Mouse (Mus musculus): Measurements from ENCODE around the gene Mta1.
A peak's percentile ranks its signal among the peaks of the same experiment; 100 is the strongest.

Mta1 gene

DNA sequence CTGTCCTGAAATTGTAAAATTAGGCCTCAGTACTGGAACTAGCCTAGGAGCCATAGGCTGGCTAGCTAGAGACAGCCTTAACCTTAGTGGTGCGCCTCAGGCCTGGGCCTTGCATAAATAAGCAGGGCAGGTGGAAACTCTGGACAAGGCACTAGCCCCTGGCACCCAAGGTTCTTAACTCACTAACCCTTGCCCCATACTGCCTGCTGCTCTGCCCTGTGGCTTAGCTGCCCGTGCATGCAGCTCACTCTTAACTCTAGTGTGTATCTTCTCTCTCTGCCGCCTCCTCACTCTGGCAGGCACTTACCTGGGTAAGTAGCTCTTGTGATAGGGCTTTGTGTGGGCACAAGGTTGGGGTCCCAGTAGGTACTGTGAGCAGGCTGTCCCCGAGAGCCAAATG lies 36.4 kb downstream of the Mta1 start:
- no peak for DNase-seq (ENCODE audit: low read depth)

DNA sequence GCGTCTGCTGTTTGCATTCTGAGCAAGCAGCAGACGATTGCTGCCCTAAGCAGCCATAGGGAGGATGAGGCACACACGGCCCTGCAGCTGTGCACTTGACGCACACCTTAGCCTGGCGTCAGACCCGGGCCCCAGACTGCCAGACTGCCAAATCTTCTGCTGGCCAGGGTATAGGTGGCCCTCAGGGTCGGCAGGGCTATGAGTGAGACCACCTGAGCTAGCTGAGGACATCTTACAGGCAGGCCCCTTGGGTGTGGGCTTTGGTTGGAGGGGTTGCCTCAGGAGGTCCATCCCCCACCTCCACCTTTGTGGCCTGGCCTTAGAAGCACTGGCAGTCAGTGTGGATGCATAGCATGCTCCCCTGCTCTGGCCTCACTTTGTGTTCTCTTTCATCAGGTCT lies 37.3 kb downstream of the Mta1 start:
- DNase-seq (ENCODE audit: low read depth) = no peak

DNA sequence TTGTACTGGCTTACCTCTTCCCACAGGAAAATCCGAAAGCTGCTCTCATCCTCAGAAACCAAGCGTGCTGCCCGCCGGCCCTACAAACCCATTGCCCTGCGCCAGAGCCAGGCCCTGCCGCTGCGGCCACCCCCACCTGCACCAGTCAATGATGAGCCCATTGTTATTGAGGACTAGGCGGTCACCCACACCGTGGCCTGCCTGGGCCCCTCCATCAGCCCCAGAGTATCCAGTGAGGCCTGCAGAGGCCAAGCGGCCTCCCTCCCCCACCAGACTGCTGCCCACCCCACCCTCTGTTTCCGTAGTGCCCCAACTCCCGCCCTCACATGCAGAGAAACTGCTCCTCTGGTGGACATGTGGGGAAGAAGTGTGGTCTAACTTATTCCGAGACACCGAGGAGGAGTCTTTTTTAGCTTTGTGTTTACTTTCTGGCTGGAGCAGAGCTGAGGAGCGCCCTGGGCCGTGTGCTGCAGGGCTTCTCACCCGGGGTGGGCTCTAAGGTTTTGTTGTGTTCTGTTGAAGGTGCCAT lies 38.5 kb downstream of the Mta1 start:
- DNase-seq (ENCODE audit: low read depth) = no peak

DNA sequence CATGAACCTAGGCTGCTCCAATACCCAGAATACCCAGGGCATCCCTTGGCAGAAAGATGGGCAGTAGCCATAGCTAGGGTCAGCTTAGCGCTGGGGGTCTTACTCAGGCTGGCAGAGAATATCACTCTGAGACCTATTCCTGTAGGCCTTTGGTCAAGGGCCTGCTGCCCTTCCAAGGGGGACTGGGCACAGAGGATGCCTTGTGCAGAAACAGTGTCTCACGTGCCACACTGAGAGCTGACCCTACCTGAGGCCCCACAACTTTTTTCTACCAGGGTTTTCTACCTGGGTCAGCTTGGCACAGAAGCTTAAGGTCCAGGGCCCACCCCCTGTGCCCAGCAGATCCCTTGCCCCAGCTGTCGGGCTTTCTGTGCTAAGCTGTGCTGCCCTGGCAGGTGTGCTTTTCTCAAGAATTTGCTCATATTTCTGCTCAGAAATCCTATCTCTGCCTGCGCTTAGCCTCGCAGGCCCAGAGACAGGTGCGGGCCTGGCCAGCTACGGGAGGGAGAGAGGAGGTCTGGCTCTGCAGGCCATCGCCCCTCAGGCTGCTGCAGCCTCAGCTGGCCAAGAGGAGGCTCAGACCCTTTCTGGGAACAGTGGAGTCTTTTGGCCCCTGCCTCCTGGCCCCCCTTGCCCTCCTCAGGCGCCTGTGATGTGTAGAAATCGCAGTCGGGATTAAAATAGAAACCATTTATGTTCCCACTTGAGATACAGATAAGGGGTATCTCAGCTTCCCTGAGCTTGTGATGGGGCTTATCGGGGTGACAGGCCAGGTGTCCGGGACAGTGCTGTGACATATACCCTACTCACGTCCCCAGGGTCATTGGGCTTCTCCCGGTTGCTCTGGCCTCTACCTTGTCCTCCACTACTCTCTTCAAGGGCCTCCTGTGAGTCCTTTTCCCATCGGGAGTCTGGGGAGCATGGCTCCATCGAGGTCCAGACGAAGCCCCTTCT lies 39.5 kb downstream of the Mta1 start:
- no peak for DNase-seq (ENCODE audit: low read depth)

DNA sequence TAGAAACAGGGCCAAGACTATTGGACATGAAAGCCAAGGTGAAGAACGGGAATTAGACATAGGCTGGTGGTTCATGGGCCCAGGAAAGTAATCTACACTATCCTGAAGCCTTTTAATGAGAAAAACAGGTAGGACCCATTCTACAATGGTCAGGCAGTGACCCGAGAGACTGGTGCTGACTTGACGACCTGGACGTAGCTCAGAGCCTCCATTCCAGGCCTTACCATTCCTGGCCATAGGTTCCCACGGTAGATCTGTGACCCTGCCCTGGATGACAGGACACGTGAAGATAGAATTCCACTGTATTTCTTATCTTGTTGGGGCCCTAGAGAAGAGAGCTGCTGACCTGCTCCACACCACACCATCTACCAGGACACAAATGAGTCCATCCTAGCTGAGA lies 40.2 kb downstream of the Mta1 start:
- no peak for DNase-seq (ENCODE audit: low read depth)

DNA sequence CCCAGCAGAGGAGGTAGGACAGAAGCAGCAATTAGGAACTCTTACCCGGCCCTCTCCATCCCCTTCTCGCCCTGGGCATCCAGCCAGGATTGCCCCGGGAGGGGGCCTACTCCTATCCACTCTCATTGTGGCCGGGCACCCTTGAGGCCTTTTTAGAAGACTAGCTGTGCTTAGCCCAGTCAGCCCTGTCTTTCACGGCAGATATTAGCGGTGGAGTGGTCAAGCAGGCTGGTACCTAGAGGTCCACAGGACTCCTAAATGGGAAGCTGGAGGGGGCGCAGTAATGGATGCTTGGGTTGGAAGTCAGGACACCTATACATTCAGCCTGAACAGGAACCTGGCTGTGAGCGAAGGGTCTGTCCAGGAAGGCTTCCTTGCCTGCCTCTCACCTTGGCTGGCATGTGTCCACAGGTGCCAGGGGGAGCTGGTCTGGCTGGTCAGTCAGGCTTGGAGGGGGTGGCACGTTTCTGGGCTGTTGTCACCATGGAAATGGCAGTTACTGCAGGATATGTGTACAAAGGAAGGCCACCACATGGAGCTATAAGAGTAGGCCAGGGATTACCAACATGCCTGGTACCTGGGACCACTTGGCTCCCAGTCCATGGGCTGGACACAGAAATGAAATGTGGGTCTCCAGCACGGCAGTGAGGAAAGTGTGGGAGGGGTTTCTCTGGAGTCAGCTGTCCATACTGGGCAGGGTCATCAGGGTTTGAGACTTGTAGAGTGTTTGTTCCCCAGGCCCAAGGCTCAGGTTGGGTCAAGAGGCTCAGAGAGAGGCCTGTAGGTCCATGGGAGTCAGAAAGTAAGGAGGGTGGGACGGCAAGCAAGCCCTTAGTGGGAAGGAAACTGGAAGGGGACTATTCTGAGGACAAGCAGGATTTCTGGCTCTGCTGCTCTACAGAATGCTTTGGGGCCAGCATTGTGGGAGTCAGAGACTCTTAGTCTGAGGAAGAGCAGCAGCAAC lies 41.1 kb downstream of the Mta1 start:
- DNase-seq (ENCODE audit: low read depth) = peak; percentile 23

DNA sequence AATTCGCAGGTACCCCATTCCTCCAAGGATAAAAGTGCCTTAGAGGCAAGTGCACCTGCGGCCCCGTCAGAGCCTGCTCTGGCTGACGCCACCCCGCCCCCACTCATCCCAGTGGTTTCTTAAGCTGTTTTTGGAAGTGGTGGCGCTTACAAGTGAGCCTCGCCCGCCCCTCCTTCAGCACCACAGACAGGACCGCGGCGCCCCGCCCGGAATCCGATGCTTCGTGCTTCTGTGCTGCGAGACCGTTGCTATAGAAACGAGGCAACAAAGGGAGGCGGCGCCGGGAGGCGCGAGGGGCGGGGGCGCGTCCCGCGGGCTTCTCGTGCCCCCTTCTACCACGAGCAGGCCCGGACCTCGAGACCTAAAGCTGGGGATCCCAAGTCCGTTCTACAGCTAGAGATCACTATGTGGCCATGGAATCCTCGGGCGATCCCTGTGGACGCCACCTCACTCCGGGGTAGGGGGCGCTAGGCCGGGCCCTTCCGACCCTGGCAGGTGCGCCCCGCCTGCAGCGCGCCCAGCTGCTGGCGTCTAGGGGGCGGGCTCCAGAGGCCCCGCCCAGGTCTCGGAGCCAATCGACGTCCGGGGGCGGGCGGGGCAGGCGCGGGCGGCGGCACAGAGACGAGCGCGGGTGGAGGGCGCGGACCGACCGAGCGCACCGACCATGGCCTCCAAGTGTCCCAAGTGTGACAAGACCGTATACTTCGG lies 42.0 kb downstream of the Mta1 start, which contains the start of gene Crip2:
Crip2 (plus strand) TSS at position 329 of the 708 bp plus-strand sequence.
- peak; percentile 95 for DNase-seq (ENCODE audit: low read depth)

DNA sequence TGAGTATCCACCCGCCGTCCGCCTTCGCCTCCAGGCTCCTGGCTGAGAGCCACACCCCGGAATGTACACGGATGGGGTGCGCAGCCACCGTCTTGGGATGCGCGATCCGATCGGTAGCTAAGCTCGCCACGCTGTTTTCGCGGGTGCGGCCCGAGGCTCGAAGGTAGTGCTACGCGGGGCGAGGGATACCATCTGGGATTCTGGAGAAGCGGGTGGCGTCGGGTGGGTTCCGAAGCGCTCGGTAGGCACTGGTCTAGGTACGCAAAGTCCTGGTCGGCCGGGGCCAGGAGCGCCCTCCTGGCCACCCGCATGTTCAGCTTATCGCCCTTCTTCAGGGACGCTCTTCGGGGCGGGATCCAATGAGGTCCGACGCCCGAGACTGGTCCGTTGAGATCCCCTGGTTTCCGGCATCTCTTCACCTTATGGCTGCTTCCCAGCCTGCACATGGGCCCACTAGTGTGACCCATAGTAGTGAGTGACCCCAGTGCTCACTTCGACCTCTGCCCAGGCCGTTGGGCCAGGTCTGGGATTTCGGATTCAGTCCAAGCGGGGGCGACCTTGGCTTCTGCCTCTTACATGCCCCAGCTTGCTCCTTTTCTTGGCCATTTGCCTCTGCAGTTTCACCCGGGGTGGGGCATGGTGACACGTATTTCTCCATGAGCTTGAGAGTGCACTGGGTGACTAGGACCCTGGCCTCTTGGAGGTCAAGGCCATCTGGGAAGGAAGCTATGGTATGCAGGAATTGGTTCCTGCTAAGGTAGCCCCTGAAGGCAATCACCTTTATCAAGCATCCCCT lies 42.7 kb downstream of the Mta1 start:
- DNase-seq (ENCODE audit: low read depth) = peak; percentile 47

DNA sequence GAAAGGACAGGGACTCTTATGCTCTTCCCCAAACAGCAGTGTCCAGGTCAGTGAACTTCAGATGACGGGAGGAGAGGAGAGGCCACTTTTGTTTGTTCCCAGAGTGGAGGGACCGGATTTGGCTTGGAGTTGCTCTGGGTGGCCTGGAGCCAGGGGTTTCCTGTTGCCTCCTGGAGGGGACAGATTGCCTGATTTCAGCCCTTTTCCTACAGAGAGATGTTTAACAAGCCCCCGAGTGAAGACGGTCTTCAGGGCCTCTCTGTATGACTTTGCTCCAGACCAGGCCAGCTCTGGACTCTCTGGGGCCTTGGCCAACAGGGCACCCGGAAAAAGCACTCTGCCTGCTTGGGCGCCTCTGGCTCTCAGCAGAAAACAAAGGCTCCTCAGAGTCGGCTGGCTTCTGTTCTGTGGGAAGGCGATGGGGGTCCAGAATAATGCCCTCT lies 43.5 kb downstream of the Mta1 start:
- DNase-seq (ENCODE audit: low read depth) = peak; percentile 44

DNA sequence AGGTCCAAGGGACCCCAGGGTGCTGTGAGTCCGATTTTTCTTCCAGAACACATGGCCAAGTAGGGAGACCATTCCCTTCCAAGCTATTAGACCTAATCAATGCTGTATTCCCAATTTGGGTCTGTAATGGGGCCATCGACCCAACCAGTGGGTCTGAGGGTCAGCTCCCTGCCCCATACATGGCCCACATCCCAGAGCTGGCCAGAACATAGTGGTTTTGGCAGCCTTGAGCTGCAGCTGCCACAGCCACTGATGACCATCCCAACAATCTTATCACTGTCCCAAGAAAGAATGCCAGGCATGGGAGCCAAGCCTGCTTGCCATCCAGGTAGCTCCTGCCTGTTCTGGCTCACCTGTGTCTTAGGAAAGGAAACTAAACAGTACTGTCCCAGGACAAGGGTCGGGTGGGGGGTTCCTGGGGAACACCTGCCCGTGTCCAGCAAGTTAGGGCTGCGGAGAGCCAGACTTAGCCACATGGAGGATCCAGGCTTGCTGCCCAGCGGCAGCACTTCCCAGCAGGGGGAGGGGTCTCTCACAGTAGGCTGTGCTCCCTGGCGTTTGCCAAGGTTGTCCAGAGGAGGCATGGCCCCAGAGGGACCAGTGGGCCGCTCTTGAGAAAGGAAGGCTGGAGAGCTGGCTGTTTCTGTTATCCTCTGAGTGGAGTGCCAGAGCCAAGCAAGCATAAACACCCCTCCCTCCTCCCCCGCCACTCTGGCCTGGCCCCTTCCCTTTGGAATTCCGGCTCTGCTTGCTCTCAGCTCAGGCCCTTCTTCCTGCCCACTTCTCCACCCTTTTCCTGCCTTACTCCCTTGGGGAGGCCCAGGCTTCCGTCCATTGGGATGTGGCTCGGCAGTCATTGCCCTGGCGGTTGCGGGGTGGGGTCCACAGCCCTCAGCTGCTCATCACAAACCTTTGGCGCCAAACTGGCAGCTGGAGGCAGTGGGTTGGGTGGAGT lies 44.2 kb downstream of the Mta1 start:
- no peak for DNase-seq (ENCODE audit: low read depth)

DNA sequence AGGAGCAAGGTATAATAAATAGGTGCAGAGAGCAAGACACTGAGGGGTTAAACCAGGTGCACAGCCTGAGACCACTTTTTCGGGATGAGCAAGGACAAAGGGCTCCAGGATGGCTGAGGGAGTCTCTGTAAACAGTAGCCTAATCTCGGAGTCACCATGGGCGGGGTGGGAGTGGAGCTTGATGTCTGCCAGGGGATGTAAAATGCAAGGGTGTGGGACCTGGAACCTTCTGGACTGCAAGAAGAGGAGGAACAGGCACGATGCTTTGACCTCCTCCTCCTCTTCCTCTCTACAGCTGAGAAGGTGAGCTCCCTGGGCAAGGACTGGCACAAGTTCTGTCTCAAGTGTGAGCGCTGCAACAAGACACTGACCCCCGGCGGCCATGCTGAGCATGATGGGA lies 45.1 kb downstream of the Mta1 start:
- DNase-seq (ENCODE audit: low read depth) = peak; percentile 28

DNA sequence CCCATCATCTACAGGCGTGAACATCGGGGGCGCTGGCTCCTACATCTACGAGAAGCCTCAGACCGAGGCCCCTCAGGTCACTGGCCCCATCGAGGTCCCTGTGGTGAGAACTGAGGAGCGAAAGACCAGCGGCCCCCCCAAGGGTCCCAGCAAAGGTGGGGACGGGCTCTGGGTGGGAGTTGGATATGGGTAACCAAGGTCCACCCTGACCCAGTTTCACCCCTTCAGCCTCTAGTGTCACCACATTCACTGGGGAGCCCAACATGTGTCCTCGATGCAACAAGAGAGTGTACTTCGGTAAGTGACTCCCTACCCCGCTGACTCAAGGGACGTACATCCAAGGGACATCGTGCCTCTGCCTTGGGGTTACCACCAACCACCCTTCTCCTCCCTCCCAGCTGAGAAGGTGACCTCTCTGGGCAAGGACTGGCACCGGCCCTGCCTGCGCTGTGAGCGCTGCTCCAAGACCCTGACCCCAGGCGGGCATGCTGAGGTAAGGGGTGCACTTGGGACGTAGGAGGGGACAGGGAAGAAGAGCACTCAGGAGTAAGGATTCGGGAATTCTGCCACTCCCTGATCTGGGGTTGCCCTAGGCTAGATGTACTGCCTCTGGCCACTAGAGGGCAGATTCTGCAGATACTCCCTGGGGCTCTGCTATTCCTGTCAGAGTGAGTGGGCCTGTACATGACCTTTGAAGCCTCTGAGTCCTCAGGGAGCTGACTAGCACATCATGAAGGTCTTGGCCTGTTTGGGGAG lies 46.1 kb downstream of the Mta1 start:
- DNase-seq (ENCODE audit: low read depth) = peak; percentile 79

DNA sequence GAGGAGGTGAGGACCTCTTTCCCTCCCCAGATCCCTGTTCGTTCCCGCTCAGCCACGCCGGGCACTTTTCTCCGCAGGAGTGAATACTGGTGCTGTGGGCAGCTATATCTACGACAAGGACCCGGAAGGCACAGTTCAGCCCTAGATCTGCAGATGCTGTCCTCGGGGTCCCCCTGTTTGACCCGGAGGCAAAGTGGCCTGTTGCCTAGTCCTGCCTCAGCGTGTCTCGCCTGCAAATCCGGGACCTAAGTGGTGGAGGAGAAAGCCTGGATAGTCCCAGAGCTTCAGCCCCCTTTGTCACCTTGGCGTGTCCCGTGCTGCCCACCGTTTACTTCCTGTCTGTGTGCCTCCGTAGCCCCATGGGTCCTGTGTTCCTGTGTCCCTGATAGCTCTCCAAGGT lies 46.8 kb downstream of the Mta1 start:
- no peak for DNase-seq (ENCODE audit: low read depth)

DNA sequence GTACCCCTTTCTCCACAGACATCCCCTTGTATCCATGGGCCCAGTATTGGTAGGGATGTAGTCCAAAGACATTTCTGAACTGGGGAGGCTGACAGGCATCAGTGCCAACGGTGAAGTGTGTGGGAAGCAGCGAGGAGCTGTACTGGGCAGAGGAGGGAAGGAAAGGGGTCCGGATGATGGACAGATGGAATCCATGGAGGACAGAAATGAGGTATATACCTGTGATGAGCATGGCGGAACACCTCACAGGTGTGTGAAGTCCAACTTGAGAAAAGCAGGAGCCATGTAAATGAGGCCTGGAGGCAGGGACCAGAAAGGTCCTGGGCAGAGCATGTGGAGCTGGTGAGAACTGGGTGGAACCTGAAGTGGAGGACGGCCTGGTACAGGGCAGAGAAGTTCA lies 47.5 kb downstream of the Mta1 start:
- peak; percentile 28 for DNase-seq (ENCODE audit: low read depth)

DNA sequence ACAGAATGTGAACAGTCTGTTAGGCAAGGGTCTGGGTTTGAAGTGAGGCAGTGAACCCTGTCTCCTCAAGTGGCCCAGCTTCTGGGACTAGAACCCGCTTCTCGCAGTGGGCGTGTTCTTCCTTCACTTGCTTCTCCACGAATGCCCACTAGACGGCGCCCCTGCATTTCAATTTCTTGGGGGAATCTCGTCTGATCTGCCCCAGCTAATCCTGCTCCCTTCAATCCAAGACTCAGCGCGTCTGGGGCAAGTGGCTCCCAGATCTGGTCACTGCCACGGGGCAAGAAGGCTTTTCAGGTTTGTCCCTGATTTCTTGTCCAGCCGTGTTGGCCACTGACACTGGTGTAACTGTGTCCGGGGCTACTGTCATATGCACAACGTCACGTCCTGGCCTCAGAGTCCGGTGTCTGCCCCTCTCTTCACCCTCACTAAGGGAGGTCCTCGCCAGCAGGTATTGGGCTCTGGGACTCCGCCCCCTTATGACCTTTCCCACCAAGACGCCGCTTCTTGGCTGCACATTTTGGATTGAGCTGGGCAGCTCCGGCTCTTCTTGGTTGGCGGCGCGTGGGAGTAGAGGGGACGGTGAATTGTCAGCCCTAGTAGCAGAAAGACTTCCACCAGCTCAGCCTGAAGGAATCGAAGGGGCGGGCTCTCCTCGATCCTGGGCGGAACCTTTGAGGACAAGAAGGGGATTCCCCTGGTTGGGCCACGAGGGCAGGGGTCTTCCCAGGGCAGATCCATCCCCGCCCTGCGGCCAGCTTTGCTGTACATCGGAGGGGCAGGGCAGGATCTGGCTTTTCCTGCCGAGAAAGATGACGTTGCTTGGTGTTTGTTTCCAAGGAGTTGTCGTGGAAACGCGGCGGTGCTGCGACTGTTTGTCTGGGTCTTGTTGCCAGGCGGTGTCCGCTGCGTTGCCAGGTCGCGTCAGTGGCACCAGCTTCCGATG lies 48.3 kb downstream of the Mta1 start, which contains the start of gene Crip1:
Crip1 (plus strand) TSS at position 205 of the 946 bp plus-strand sequence.
- DNase-seq (ENCODE audit: low read depth) = peak; percentile 96

DNA sequence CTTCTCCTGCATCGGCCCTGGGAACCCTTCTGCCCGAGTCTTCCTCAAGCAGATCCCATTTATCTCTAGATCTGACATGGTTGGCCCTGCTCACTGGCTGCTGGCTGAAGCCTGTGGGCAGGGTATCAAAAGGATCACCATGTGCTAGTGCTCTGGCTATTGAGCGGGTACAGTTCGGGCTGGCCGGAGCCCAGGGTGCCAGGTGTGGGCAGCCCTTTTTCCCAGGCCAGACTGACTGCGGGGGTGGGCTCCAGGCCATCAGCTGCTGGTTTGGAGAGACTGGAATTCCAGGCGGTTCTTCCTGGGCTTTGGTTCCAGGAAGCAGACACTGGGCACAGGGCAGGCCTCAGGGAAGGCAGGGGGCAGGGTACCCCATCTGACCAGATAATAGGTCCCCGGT lies 49.4 kb downstream of the Mta1 start:
- no peak for DNase-seq (ENCODE audit: low read depth)

DNA sequence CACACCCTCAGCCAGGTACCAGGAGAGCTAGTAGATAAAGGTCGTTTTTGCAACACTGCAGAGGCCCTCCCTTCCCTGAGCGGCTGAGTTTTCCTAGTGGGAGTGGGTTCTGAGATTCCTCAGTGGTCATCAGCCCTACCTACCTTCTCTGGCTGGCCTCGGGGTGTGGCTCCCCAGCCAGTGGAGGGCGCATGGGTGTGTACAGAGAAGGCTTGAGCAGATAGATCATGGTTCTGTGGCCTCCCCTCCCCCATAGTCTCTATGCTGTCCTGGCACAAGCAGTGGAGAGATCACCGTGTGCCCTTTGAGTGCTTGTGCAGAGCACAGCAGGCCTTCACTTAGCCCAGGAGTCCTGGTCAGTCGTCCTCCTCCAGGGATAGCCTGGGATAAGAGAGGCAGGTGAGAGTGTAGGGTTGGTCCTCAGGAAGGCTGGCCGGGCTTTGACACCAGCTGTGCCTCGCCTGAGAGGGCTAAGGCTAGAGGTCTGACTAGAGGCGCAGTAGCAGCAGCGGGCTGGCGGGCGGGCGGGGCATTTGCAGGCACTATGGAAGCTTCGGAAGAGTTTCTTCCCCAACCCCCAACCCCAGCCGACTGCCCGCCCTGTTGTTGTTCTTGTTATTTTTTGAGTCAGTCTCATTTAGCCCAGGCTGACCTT lies 50.4 kb downstream of the Mta1 start:
- peak; percentile 80 for DNase-seq (ENCODE audit: low read depth)

All from induced T-regulatory cell, adult 2 months (primary cell).